Mouse (Mus musculus): Measurements from ENCODE around the gene Cntf. TPM values are rescaled to one million over a fixed set of nuclear protein-coding genes. Genes with fewer than 3 reads are reported as not detected.

The Cntf gene
- polyA plus RNA-seq, 1 experiment from 2014 or later, result 2.6 TPM

DNA sequence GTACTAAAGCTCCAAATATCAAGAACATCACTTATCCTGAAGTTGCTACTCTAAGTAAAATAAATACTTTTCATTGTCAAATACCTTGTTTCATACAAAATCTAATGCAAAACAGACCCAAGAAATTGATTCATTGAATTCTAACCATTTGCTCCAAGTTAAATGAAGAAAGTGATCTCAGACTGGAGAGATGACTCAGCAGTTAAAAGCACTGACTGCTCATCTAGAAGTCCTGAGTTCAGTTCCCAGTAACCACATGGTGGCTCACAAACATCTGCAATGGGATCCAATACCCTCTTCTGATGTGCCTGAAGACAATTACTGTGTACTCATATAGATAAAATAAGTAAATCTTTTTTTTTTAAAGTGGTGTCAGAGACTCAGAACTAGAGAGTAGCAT, 15.0 kb upstream of the Cntf start:
- ATAC-seq (ENCODE audit: low FRiP score, low TSS enrichment), result no peak
- Histone ChIP-seq H3K4me3 (ENCODE audit: low read length) (no peak overlapping the region), H3K4me2 (replicated peaks; ENCODE audit: low read depth, low read length) (no peak overlapping the region)

DNA sequence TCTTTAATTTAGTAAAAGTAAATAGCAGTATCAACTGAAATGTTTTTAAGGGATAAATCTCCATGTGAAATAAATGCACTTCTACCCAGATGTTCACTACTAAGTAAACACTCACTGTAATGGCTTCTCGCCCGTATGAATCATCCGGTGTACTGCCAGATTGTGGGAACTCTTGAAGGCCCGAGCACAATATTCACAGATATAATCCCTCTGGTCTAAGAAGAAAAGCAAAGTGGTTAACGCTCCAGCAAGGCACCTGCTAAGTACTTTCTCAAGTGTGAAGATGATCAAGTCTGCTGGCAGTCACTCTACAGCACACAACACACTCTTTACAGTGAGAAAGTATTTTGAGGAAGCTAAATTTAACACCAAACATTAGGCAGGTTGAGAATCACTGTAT, 5.5 kb upstream of the Cntf start:
- Histone ChIP-seq H3K27ac (ENCODE audit: low read length) (no peak overlapping the region), H3K9me3 (ENCODE audit: low read length) (no peaks in the 10 kb centered on the region), H3K4me2 (replicated peaks; ENCODE audit: low read depth, low read length) (no peak overlapping the region), H3K27me3 (ENCODE audit: insufficient read depth, low read length) (no peaks in the 10 kb centered on the region), H3K9ac (replicated peaks; ENCODE audit: low read length) (no peak overlapping the region), H3K4me3 (ENCODE audit: low read length) (no peak overlapping the region), H3K4me1 (ENCODE audit: insufficient read depth, low read length) (0 out of 2 replicates have a peak, but pooled peaks cover 4% of the 10 kb centered on the region), H3K36me3 (ENCODE audit: insufficient read depth, low read length) (peaks cover 48% of the 10 kb centered on the region)
- WGBS, result 87% methylated on average over 5 of the region's 5 CpGs
- no peak for ATAC-seq (ENCODE audit: low FRiP score, low TSS enrichment)

More for the DNA sequence above, 15.0 kb upstream of the Cntf start:
- Histone ChIP-seq H3K27me3 (ENCODE audit: insufficient read depth, low read length) (no peaks in the 10 kb centered on the region), H3K36me3 (ENCODE audit: insufficient read depth, low read length) (peaks cover 12% of the 10 kb centered on the region), H3K9ac (replicated peaks; ENCODE audit: low read length) (no peak overlapping the region), H3K27ac (ENCODE audit: low read length) (no peak overlapping the region), H3K9me3 (ENCODE audit: low read length) (no peaks in the 10 kb centered on the region), H3K4me1 (ENCODE audit: insufficient read depth, low read length) (no peaks in the 10 kb centered on the region)

DNA sequence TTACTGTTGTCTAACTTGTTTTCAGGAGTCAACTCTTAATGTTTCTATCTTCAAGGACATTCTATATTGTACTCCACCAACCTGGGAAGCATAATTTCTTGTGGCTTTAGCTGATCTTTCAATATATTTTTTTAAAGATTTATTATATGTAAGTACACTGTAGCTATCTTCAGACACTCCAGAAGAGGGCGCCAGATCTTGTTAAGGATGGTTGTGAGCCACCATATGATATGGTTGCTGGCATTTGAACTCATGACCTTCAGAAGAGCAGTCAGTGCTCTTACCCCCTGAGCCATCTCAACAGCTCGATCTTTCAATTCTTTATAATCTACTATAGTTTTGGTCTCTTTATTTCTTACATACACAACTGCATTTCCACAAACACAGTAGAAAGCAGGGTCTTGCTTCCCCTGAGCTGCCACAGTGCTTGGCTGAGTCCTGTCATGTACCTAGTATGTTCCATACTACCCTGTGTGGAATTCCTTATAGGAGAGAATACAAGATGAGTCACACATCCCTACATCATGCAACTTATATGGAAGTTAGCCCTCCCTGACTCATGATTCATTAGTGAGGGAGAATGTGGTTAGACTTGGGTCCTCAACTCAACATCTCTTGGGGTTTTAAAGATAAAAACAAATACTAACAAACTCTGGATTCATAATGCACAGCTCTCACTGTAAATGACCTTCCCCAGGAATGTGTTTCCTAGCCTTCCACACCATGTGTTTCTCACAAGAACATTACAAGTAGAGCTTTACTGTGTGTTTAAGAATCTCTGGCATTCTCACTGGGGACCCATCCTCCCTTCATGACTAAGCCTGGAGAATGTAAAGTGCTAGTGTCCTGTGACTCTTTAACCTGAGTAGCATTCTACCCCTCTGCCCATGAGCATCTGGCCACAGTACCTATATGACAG, 3.0 kb downstream of the Cntf start:
- no peaks in the 10 kb centered on the region for H3K27me3 ChIP-seq (ENCODE audit: insufficient read depth, low read length)
- no peaks in the 10 kb centered on the region for H3K9me3 ChIP-seq (ENCODE audit: low read length)
- no peak for ATAC-seq (ENCODE audit: low FRiP score, low TSS enrichment)
- H3K4me3 ChIP-seq (ENCODE audit: low read length), result no peak overlapping the region
- no peak overlapping the region for H3K9ac ChIP-seq (replicated peaks; ENCODE audit: low read length)
- H3K4me2 ChIP-seq (replicated peaks; ENCODE audit: low read depth, low read length), result no peak overlapping the region
- H3K4me1 ChIP-seq (ENCODE audit: insufficient read depth, low read length), result 0 out of 2 replicates have a peak, but pooled peaks cover 4% of the 10 kb centered on the region
- no peak overlapping the region for H3K27ac ChIP-seq (ENCODE audit: low read length)
- 63% methylated on average over 2 of the region's 2 CpGs for WGBS
- H3K36me3 ChIP-seq (ENCODE audit: insufficient read depth, low read length), result peaks cover 32% of the 10 kb centered on the region

DNA sequence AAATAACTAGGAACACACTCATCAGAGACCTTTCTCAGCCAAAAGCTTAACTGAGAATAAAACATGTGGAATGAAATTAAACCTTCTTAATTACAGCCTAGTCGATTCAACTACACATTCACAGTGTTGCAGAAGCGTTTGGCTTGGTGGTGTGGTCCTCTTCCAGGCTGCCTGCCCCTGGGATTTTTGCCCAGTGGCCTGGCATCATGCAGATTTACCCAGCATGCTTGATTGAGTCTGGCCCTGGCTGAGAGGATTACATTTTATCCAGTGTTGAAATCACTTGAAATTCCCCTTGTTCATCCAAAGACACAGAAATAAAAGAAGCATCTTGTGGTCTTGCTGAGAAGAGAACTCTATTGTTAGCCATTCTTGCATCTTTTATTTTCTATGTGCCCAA, 5.8 kb downstream of the Cntf start:
- Histone ChIP-seq H3K4me3 (ENCODE audit: low read length) (no peak overlapping the region), H3K9me3 (ENCODE audit: low read length) (no peaks in the 10 kb centered on the region), H3K27ac (ENCODE audit: low read length) (no peak overlapping the region), H3K4me1 (ENCODE audit: insufficient read depth, low read length) (no peaks in the 10 kb centered on the region), H3K36me3 (ENCODE audit: insufficient read depth, low read length) (peaks cover 19% of the 10 kb centered on the region), H3K27me3 (ENCODE audit: insufficient read depth, low read length) (no peaks in the 10 kb centered on the region), H3K4me2 (replicated peaks; ENCODE audit: low read depth, low read length) (no peak overlapping the region), H3K9ac (replicated peaks; ENCODE audit: low read length) (no peak overlapping the region)
- WGBS, result 83% methylated on average over 2 of the region's 2 CpGs
- ATAC-seq (ENCODE audit: low FRiP score, low TSS enrichment), result no peak

- Histone ChIP-seq H3K4me1 (ENCODE audit: insufficient read depth, low read length) (no peaks in the 10 kb centered on the region), H3K4me2 (replicated peaks; ENCODE audit: low read depth, low read length) (no peak overlapping the region), H3K9ac (replicated peaks; ENCODE audit: low read length) (no peak overlapping the region), H3K27ac (ENCODE audit: low read length) (no peak overlapping the region), H3K4me3 (ENCODE audit: low read length) (no peak overlapping the region), H3K9me3 (ENCODE audit: low read length) (no peaks in the 10 kb centered on the region), H3K36me3 (ENCODE audit: insufficient read depth, low read length) (peaks cover 14% of the 10 kb centered on the region), H3K27me3 (ENCODE audit: insufficient read depth, low read length) (no peaks in the 10 kb centered on the region)
- no peak for ATAC-seq (ENCODE audit: low FRiP score, low TSS enrichment)
- 91% methylated on average over 1 of the region's 1 CpGs for WGBS
Observed at GRCm38 (mm10) chr19:12758936-12759478, 6.4 kb downstream of the Cntf start.

GRCm38 (mm10) chr19:12756286-12756685, 9.1 kb downstream of the Cntf start:
- Histone ChIP-seq H3K27ac (ENCODE audit: low read length) (no peak overlapping the region), H3K36me3 (ENCODE audit: insufficient read depth, low read length) (no peaks in the 10 kb centered on the region), H3K4me2 (replicated peaks; ENCODE audit: low read depth, low read length) (no peak overlapping the region), H3K4me1 (ENCODE audit: insufficient read depth, low read length) (no peaks in the 10 kb centered on the region), H3K4me3 (ENCODE audit: low read length) (no peak overlapping the region), H3K9me3 (ENCODE audit: low read length) (no peaks in the 10 kb centered on the region), H3K9ac (replicated peaks; ENCODE audit: low read length) (no peak overlapping the region), H3K27me3 (ENCODE audit: insufficient read depth, low read length) (no peaks in the 10 kb centered on the region)
- WGBS, result 78% methylated on average over 3 of the region's 3 CpGs
- no peak for ATAC-seq (ENCODE audit: low FRiP score, low TSS enrichment)

DNA sequence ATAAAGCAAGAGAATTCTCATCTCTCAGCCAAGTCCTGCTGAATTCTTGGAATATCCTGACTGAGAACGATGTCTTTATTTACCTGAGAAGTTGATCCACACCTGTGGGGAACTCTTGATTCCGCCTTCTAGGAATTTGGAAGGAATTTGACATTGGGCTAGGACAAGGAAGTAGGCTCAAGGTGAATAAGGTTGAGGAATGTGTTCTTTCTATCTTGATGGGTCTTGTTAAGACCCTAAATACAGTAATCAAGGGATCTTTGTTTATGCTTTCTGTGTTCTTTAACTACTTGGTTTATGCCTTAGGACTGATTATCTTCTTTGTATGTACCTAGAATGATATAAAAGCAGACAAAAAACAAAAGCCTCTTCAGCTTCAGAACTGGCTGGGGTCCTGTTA, 33.5 kb downstream of the Cntf start:
- WGBS, result 90% methylated on average over 2 of the region's 2 CpGs
- H3K9me3 ChIP-seq (ENCODE audit: low read length), result no peaks in the 10 kb centered on the region
- ATAC-seq (ENCODE audit: low FRiP score, low TSS enrichment), result no peak

GRCm38 (mm10) chr19:12731036-12731435, 34.4 kb downstream of the Cntf start:
- Histone ChIP-seq H3K27ac (ENCODE audit: low read length) (no peak overlapping the region), H3K4me1 (ENCODE audit: insufficient read depth, low read length) (no peaks in the 10 kb centered on the region), H3K9me3 (ENCODE audit: low read length) (no peaks in the 10 kb centered on the region), H3K4me2 (replicated peaks; ENCODE audit: low read depth, low read length) (no peak overlapping the region), H3K4me3 (ENCODE audit: low read length) (no peak overlapping the region), H3K27me3 (ENCODE audit: insufficient read depth, low read length) (no peaks in the 10 kb centered on the region), H3K9ac (replicated peaks; ENCODE audit: low read length) (no peak overlapping the region), H3K36me3 (ENCODE audit: insufficient read depth, low read length) (no peaks in the 10 kb centered on the region)
- ATAC-seq (ENCODE audit: low FRiP score, low TSS enrichment), result no peak
- WGBS, result 64% methylated on average over 1 of the region's 1 CpGs

More for the DNA sequence above, 33.5 kb downstream of the Cntf start:
- H3K9ac ChIP-seq (replicated peaks; ENCODE audit: low read length), result no peak overlapping the region
- no peaks in the 10 kb centered on the region for H3K27me3 ChIP-seq (ENCODE audit: insufficient read depth, low read length)
- no peaks in the 10 kb centered on the region for H3K4me1 ChIP-seq (ENCODE audit: insufficient read depth, low read length)
- H3K27ac ChIP-seq (ENCODE audit: low read length), result no peak overlapping the region
- H3K36me3 ChIP-seq (ENCODE audit: insufficient read depth, low read length), result no peaks in the 10 kb centered on the region
- H3K4me2 ChIP-seq (replicated peaks; ENCODE audit: low read depth, low read length), result no peak overlapping the region
- H3K4me3 ChIP-seq (ENCODE audit: low read length), result no peak overlapping the region

- Histone ChIP-seq H3K4me2 (replicated peaks; ENCODE audit: low read depth, low read length) (no peak overlapping the region), H3K4me3 (ENCODE audit: low read length) (no peak overlapping the region), H3K9me3 (ENCODE audit: low read length) (no peaks in the 10 kb centered on the region), H3K9ac (replicated peaks; ENCODE audit: low read length) (no peak overlapping the region), H3K27me3 (ENCODE audit: insufficient read depth, low read length) (no peaks in the 10 kb centered on the region), H3K27ac (ENCODE audit: low read length) (no peak overlapping the region), H3K4me1 (ENCODE audit: insufficient read depth, low read length) (no peaks in the 10 kb centered on the region), H3K36me3 (ENCODE audit: insufficient read depth, low read length) (no peaks in the 10 kb centered on the region)
- WGBS, result 77% methylated on average over 1 of the region's 1 CpGs
- ATAC-seq (ENCODE audit: low FRiP score, low TSS enrichment), result no peak
Observed at GRCm38 (mm10) chr19:12725851-12726250, 39.6 kb downstream of the Cntf start.

DNA sequence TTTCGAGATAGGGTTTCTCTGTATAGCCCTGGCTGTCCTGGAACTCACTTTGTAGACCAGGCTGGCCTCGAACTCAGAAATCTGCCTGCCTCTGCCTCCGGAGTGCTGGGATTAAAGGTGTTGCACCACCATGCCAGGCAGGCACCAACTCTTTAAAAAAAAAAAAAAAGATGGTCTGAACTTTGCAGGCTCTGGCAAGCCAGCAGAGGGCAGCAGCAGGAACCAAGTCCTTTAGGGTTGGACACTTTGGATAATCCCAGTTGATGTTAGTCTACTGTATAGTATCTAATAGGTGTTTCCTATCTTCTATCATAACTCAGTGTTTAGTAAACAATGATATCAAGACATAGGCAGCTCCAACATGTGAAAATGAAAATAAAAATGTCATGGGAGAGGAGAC, 43.1 kb downstream of the Cntf start:
- Histone ChIP-seq H3K4me2 (replicated peaks; ENCODE audit: low read depth, low read length) (no peak overlapping the region), H3K4me1 (ENCODE audit: insufficient read depth, low read length) (no peaks in the 10 kb centered on the region), H3K27me3 (ENCODE audit: insufficient read depth, low read length) (no peaks in the 10 kb centered on the region), H3K36me3 (ENCODE audit: insufficient read depth, low read length) (no peaks in the 10 kb centered on the region), H3K9me3 (ENCODE audit: low read length) (no peaks in the 10 kb centered on the region), H3K9ac (replicated peaks; ENCODE audit: low read length) (no peak overlapping the region), H3K4me3 (ENCODE audit: low read length) (no peak overlapping the region), H3K27ac (ENCODE audit: low read length) (no peak overlapping the region)
- ATAC-seq (ENCODE audit: low FRiP score, low TSS enrichment), result no peak
- WGBS, result 88% methylated on average over 2 of the region's 3 CpGs

Measured in kidney, embryonic 16.5 days (tissue).